Mouse (Mus musculus) spleen, adult 2 months (tissue): Measurements from ENCODE around the gene Fbxl14. TPM values are rescaled to one million over a fixed set of nuclear protein-coding genes. Genes with fewer than 3 reads are reported as not detected.

Source experiments
- DNase-seq, 2 experiments: peaks; one replicate each; pipeline versions ENCODE4 v3.0.0 to v3.0.0-alpha.2; 2012 to 2021; ENCODE audit warnings: low spot score in 2 of 2, low read depth in 1 of 2
- H3K27ac ChIP-seq: fragments of 200-500 bp; 2 replicates; pipeline ENCODE4 v1.5.1; 2012; ENCODE audit warnings: low read length, inconsistent platforms; ENCODE audit not compliant: insufficient read depth
- H3K27me3 ChIP-seq: fragments of 200-500 bp; 2 replicates; pipeline ENCODE4 v1.6.1; 2012; ENCODE audit warnings: mild to moderate bottlenecking, moderate library complexity, low read length, inconsistent platforms; ENCODE audit not compliant: control insufficient read depth, insufficient read depth
- H3K36me3 ChIP-seq: fragments of 200-500 bp; 2 replicates; pipeline ENCODE4 v1.6.1; 2012; ENCODE audit warnings: mild to moderate bottlenecking, low read length, inconsistent platforms; ENCODE audit not compliant: control insufficient read depth, insufficient read depth
- H3K4me1 ChIP-seq: fragments of 200-500 bp; 2 replicates; pipeline ENCODE4 v1.6.1; 2011; ENCODE audit warnings: inconsistent platforms; ENCODE audit not compliant: control insufficient read depth, insufficient read depth, insufficient read length
- H3K4me3 ChIP-seq: fragments of 200-500 bp; 2 replicates; pipeline ENCODE4 v1.5.1; 2011; ENCODE audit warnings: mild to moderate bottlenecking, inconsistent platforms; ENCODE audit not compliant: insufficient read depth, insufficient read length; ENCODE audit errors: extremely low read depth
- CTCF ChIP-seq: fragments of 200-500 bp; IDR thresholded peaks from 2 replicates; pipeline ENCODE4 v1.5.1; 2011; ENCODE audit warnings: mild to moderate bottlenecking, inconsistent platforms; ENCODE audit not compliant: insufficient read depth, insufficient read length, insufficient replicate concordance; ENCODE audit errors: extremely low read depth
- POLR2A ChIP-seq: fragments of 200-500 bp; IDR thresholded peaks from 2 replicates; pipeline ENCODE4 v1.6.1; 2011; ENCODE audit warnings: low read depth, low read length, inconsistent platforms
- WGBS: fragments of 180-500 bp; shearing (Covaris S2); methylation state at CpG from one replicate; pipeline ENCODE4 v1.1.7; 2018; 5-methylcytosine and 5-hydroxymethylcytosine counted together
- polyA plus RNA-seq: library from polyadenylated mRNA; depleted of rRNA; stranded (reverse); fragments of >200 nt; gene quantifications from 2 replicates; pipeline ENCODE4 v1.2.3, GENCODE M21; 2012

The Fbxl14 gene
- polyA plus RNA-seq, 1 experiment, result 83.8 TPM

DNA sequence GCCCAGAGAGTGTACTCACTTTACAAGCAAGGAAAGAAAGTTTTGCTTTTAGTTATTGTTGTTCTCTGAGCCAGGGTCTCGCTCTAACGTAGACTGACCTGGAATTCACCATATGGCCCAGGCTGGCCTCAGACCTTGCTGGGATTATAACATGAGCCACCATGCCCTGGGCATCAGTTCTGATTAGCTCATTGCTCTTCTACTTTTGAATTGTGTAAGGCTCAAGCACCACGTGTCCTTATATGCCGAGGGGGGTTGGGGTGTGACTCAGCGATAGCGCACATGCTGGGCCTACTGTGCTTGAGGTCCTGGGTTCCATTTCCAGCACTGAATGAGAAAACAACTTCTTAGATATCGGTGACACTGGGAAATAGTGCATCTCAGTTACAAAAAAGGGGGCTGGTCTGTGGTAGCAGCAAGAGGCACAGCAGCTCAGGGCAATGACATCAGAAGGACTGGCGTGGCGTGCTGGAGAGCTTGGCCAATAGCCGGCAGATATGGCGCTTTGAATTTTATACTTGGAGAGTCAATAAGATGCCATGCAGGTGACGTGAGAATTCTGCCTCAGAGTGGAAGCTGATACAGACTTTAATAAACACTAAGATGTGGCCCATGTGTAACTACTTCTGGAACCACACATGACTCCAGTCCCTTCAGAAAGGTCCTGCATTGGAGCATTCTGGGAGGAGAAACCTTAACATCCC is 7.1 kb downstream of the Fbxl14 start:
- Histone ChIP-seq H3K4me1 (peaks cover 5% of the 10 kb centered on the region; the same call in 1 of the 2 replicates), H3K36me3 (peaks cover 3% of the 10 kb centered on the region), H3K4me3 (no peak overlapping the region), H3K27me3 (no peaks in the 10 kb centered on the region), H3K27ac (no peak overlapping the region)
- DNase-seq, result no peak
- TF ChIP-seq CTCF (no peak), POLR2A (no peak)
- WGBS, result 92% methylated on average over 12 of the region's 12 CpGs

- peaks cover 5% of the 10 kb centered on the region; the same call in 1 of the 2 replicates for H3K4me1 ChIP-seq
- no peak overlapping the region for H3K4me3 ChIP-seq
- H3K36me3 ChIP-seq, result peaks cover 3% of the 10 kb centered on the region
- no peak for DNase-seq
- TF ChIP-seq POLR2A (no peak), CTCF (no peak)
- 90% methylated on average over 7 of the region's 7 CpGs for WGBS
- H3K27me3 ChIP-seq, result no peaks in the 10 kb centered on the region
- no peak overlapping the region for H3K27ac ChIP-seq
Observed at GRCm38 (mm10) chr6:119487085-119487458, 7.6 kb downstream of the Fbxl14 start.

- DNase-seq, result no peak
- 92% methylated on average over 9 of the region's 9 CpGs for WGBS
- Histone ChIP-seq H3K27ac (no peak overlapping the region), H3K36me3 (peaks cover 3% of the 10 kb centered on the region), H3K4me3 (no peak overlapping the region), H3K27me3 (no peaks in the 10 kb centered on the region), H3K4me1 (peaks cover 5% of the 10 kb centered on the region; the same call in 1 of the 2 replicates)
- TF ChIP-seq POLR2A (no peak), CTCF (no peak)
Observed at GRCm38 (mm10) chr6:119487619-119488018, 8.2 kb downstream of the Fbxl14 start.

DNA sequence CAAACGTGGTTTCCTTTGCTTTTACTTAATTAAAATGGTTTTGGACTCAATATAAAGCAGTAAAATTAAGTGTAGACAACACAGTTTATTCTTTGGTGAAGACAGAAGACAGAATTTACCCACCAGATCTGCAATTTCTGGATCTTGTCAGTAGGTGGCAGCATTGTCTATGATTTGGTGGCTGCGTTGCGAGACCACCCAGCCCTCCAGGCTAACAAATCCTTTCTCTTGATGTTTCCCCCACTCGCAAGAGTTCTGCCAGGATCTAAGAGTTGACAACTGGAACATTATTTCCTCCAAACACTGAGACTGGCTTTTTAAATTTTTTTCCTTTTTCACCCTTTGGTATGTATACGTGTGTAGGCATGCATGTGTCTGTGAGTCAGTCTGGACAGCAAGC is 10.3 kb downstream of the Fbxl14 start:
- Histone ChIP-seq H3K4me3 (no peak overlapping the region), H3K36me3 (no peaks in the 10 kb centered on the region; the same call in 1 of the 2 replicates), H3K27me3 (no peaks in the 10 kb centered on the region), H3K4me1 (no peaks in the 10 kb centered on the region), H3K27ac (no peak overlapping the region)
- 17% methylated on average over 5 of the region's 5 CpGs for WGBS
- TF ChIP-seq POLR2A (no peak), CTCF (peak; percentile 69; the same call in 1 of the 2 replicates)
- DNase-seq, result no peak

- WGBS, result 89% methylated on average over 11 of the region's 11 CpGs
- TF ChIP-seq CTCF (no peak), POLR2A (no peak)
- no peaks in the 10 kb centered on the region for H3K27me3 ChIP-seq
- no peaks in the 10 kb centered on the region for H3K4me1 ChIP-seq
- no peaks in the 10 kb centered on the region for H3K36me3 ChIP-seq
- no peak overlapping the region for H3K27ac ChIP-seq
- DNase-seq, result no peak
- H3K4me3 ChIP-seq, result no peak overlapping the region
Observed at GRCm38 (mm10) chr6:119490549-119490948, 11.1 kb downstream of the Fbxl14 start.

- Histone ChIP-seq H3K4me3 (no peak overlapping the region), H3K36me3 (no peaks in the 10 kb centered on the region), H3K27me3 (no peaks in the 10 kb centered on the region), H3K4me1 (no peaks in the 10 kb centered on the region), H3K27ac (no peak overlapping the region)
- 90% methylated on average over 11 of the region's 11 CpGs for WGBS
- no peak for DNase-seq
- TF ChIP-seq CTCF (no peak), POLR2A (no peak)
Observed at GRCm38 (mm10) chr6:119491006-119491405, 11.5 kb downstream of the Fbxl14 start.

- Histone ChIP-seq H3K36me3 (no peaks in the 10 kb centered on the region), H3K4me3 (no peak overlapping the region), H3K27me3 (no peaks in the 10 kb centered on the region), H3K27ac (no peak overlapping the region), H3K4me1 (no peaks in the 10 kb centered on the region)
- no peak for DNase-seq
- TF ChIP-seq POLR2A (no peak), CTCF (no peak)
- whole genome bisulfite sequencing, result 84% methylated on average over 9 of the region's 9 CpGs
Observed at GRCm38 (mm10) chr6:119491997-119492629, 12.6 kb downstream of the Fbxl14 start.
